Mouse (Mus musculus): Measurements from ENCODE around the gene Gm37240.

Gm37240 gene

DNA sequence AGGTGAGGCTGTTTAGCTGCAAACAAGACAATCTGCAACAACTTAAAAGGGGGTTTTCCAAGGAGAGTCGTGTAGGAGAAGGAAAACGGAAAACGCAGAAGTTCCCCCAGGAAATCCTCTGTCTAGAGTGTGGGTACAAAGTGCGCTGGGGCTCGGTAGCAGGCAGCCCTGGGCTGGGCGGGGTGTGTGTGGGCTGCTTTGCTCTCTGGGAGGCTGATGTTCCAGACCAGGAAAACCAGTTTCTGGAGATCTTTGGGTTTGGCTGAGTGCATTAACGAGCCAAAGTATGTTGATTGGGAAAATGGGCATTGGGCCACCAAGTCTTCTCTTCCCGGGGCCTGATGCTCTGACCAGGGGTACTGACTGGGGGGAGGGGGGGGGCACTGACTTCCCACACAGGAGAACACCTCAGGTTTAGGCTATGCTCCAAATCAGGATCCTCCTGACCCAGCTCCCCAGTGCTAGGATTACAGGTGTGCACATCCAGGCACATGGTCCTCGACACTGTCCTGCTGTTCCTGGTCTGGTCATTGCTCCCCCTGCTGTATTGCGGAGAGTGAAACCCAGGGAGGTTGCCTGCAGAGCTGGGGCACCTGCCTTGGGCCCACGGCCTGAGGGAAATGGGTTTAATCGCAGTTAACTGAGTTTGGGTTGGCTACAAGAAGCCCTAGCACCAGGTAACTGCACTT lies 1249.3 kb downstream of the Gm37240 start:
- intact Hi-C loops (cut with DNase I) = no loop called here

DNA sequence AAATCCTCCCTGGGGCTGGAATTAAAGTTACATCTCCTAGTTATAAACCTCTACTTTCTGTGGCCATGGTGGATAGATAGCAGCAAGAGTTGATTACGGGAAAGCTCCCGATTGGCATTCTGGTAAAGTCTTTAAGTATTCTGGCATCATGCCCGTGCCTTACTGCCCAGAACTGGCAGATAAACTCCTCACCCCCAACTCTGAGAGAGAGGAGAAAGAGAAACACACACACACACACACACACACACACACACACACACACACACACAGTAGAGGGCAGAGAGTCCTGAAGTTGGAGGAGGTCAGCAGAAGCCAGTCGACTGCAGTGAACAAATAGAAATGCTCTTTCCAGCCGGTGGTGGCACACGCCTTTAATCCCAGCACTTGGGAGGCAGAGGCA lies 1250.2 kb downstream of the Gm37240 start:
- intact Hi-C loops (cut with DNase I) = no loop called here

DNA sequence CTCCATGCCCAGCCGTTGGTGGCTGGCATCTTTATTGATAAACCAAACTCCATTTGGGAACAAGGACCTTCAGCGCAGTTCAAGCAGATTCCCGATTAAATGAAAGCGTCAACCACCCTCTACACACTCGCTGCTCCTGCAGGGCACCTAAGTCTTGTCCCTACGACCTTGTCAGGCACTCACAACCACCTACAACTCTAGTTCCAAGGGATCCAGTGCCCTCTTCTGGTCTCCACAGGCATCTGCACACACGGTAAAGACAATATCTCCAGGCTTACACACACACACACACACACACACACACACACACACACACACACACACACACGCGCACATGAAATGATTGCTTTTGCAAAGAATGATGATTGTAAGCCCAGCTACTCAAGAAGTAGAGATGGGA lies 1255.7 kb downstream of the Gm37240 start:
- intact Hi-C loops (cut with DNase I) = no loop called here

GRCm38 (mm10) chr3:84622026-84622425 lies 1265.3 kb downstream of the Gm37240 start:
- intact Hi-C loops (cut with DNase I) = no loop called here

DNA sequence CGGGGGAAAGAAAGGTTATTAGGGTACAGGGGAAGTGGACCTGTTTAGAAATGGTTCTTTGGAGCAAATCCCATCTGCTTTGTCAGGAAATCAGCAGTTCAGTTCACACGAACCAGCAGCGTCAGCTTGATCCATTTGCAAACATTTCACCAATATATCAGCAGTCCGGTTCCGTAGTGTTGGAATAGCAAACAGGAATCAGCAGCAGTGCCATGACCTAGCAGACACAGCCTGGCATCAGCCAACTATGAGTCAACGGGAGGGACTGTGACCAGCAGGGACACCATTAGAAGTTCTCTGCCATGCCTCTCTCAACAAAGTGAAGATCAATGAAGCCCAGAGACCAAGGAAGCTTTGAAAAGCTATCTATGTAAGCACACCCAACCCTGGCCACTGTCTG lies 1267.6 kb downstream of the Gm37240 start:
- intact Hi-C loops (cut with DNase I) = loop anchor here (5.0 to 10.0 kb wide), 3 partner anchors 73 to 265 kb away; no protein-coding TSS in a partner anchor

DNA sequence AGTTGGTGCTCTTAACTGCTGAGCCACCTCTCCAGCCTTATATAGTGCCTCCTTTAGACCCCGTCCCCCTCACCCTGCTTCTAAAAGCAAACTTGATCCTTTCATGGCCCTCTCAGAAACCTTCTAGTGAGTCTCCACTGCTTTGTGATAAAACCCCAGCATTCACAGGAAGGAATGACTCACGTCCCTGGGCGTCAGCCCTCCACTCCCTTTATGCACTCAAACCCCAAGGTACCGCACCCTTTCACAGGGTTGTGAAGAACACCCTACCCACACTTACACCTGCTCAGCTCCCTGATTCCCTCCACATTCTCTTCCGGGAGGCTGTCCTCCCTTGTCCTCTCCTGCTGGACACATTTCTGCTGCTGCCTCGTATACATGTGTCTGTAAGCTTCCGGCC lies 1268.3 kb downstream of the Gm37240 start:
- intact Hi-C loops (cut with DNase I) = loop anchor here (5.0 to 10.0 kb wide), 3 partner anchors 73 to 266 kb away; no protein-coding TSS in a partner anchor

GRCm38 (mm10) chr3:84618627-84619026 lies 1268.7 kb downstream of the Gm37240 start:
- intact Hi-C loops (cut with DNase I) = loop anchor here (5.0 to 10.0 kb wide), 3 partner anchors 74 to 266 kb away; no protein-coding TSS in a partner anchor

GRCm38 (mm10) chr3:84615856-84616225 lies 1271.5 kb downstream of the Gm37240 start:
- intact Hi-C loops (cut with DNase I) = loop anchor here (5.0 to 10.0 kb wide), 3 partner anchors 76 to 269 kb away; no protein-coding TSS in a partner anchor

DNA sequence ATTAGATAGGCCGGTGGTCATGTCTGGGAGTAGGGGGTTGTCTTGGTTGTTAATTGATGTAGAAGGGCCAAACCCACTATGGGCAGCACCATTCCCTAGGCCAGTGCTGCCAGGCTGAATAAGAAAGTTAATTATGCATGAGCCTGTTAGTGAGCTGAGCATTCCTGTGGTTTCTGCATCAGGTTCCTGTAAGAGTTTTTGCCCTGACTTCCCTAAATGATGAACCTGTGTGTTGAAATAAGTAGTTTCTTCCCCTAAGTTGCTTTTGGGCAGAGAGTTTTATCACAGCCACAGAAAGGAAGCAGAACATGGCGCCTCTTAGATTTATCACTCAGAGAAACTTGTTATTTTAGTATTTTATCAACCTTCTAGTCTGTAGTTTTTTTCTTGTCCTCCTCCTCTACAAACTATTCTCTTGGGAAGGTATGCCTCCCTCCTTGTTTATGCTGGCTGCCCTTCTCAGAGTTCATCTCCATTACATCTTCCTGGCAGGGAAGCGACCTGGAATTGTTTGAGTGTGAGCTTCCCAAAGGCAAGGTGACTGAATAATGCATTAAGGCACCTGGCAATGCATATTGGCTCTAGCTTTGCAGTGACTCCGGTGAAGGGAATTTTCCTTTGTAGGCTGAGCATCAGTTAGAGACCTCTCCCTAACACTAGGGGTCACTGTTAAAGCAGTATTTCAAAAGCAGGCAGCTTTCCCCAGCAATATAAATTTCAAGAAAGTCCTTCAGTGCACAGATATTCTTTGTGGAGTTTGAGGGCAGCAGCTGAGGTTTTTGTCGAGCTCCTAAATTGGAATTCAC lies 1272.1 kb downstream of the Gm37240 start:
- intact Hi-C loops (cut with DNase I) = loop anchor here (5.0 to 10.0 kb wide), 3 partner anchors 77 to 270 kb away; no protein-coding TSS in a partner anchor

GRCm38 (mm10) chr3:84610183-84610710 lies 1277.1 kb downstream of the Gm37240 start:
- intact Hi-C loops (cut with DNase I) = loop anchor here (10.0 kb wide), 1 partner anchor 275 kb away; no protein-coding TSS in a partner anchor

DNA sequence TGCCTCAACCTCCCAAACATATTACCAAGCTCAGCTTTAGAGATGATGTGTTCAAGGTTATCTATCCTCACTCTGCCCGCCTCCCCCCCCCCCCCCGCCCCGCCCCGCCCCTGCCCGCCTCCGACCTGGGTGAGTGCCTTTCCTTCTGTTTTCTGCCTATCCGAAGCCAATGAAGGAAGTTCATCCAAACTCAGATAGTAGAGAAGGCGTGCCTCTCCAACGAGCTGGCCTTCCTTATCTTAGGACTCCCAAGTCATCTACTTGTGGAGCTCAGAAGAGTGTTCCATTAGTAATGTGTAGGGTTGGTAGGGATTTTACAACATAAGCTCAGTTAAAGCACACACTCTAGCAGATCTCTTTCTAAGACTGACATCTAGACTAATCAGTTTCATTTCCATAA lies 1284.1 kb downstream of the Gm37240 start:
- intact Hi-C loops (cut with DNase I) = no loop called here

GRCm38 (mm10) chr3:84602759-84603158 lies 1284.6 kb downstream of the Gm37240 start:
- intact Hi-C loops (cut with DNase I) = no loop called here

- intact Hi-C loops (cut with DNase I) = no loop called here
Measured at GRCm38 (mm10) chr3:84601870-84602495, 1285.3 kb downstream of the Gm37240 start.

DNA sequence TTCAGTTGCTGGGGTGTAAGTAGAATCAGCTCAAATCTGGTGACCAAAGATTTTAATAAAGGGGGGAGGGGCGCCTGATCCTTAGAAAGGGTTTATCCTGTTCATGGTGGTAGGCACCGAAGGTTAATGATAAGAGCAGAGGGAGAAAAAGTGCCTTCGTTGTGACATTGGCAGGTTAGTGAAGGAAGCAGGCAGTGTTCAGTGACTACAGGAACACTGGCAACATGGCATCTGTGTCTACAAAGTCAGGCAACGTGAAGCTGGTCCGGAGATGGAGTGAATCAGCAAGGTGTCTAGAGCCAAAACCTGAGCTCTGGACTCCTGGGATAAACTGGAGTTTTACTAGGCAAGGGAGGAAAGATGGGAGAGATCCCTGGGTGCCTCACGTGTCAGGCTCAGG lies 1288.6 kb downstream of the Gm37240 start:
- intact Hi-C loops (cut with DNase I) = no loop called here

DNA sequence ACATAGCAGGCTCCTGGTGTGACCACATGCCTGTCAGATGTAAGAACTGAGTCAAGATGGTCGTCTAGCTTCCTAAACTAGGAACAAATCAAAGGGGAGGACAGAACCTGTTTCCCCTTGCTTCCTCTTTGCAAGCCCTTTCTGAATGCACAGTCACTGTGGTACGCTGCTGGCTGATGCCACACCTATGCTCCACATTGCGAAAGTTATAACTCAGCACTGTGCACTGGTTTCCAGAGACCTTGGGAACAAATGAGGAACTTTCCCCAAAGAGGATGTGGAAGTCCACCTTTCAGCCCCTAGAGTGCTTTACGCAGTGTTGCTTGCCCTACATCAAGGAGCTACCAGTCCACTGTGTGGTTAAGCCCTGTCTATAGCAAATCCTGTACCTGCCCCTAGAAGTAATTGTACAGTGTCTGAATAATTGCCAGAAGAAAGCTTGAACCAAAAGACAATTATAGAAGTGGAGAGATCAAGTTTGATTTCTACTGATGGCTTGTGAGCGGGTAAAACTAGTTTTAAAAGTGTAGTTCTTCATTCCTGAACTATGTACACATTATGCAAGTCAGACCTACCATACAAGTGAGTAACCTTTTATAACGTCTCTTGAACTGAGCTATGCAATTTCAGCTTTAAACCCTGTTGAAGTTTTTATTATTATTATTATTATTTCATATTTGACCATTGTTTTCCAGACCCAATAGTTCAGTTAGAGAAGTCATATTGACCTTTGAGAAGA lies 1289.2 kb downstream of the Gm37240 start:
- intact Hi-C loops (cut with DNase I) = no loop called here

GRCm38 (mm10) chr3:84595677-84596234 lies 1291.6 kb downstream of the Gm37240 start:
- intact Hi-C loops (cut with DNase I) = no loop called here

GRCm38 (mm10) chr3:84594894-84595676 lies 1292.2 kb downstream of the Gm37240 start:
- intact Hi-C loops (cut with DNase I) = no loop called here

- intact Hi-C loops (cut with DNase I) = no loop called here
Measured at GRCm38 (mm10) chr3:84593274-84593673, 1294.0 kb downstream of the Gm37240 start, which contains the start of gene Tigd4. Gene Tigd4, plus strand, starts transcription at chr3:84593574.

GRCm38 (mm10) chr3:84586736-84587135 lies 1300.6 kb downstream of the Gm37240 start:
- intact Hi-C loops (cut with DNase I) = no loop called here

- intact Hi-C loops (cut with DNase I) = no loop called here
Measured at GRCm38 (mm10) chr3:84582913-84583276, 1304.4 kb downstream of the Gm37240 start.
